Mouse (Mus musculus): Measurements from ENCODE around the gene Prg2. TPM values are rescaled to one million over a fixed set of nuclear protein-coding genes. Genes with fewer than 3 reads are reported as not detected.

Gene Prg2
- polyA plus RNA-seq, 1 experiment from 2014 or later: 0.16 TPM

DNA sequence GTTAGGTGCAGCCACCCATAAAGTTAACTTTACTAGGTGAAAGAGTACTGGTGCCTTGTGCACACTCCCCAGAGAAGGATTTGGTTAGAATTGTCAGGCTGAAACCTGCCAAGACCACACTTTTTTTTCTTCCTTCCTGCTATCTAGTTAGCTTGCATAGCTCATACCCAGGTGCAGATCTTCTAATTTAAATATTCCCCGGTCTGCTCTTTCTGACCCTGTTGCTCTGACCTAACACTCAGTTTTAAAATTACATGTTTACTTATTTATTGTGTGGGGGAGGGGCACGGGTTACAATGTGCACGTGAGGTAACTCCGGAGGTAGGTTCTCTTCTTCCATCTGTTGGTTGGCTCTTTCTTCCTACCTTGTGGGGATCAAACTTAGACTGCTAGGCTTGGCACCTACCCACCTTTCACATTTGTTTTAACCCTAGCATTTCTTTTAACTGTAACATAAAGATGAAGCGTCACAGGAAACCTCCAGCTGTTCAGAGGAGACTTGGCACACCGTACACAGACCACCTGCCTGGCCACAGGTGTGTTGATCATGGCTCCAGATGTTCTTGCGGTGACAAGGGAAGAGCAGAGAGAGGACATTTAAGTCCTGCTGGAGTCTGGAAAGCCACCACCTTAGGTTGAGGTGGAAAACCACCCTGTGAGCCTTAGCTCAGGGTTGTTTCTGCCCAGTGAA is 16.0 kb upstream of the Prg2 start:
- Histone ChIP-seq H3K9ac (ENCODE audit: low read length) (no peak overlapping the region), H3K4me3 (ENCODE audit: low read depth, low read length) (no peak overlapping the region), H3K27ac (replicated peaks) (no peak overlapping the region), H3K27me3 (ENCODE audit: control insufficient read depth, insufficient read depth, low read length) (no peaks in the 10 kb centered on the region), H3K4me1 (replicated peaks; ENCODE audit: control insufficient read depth, insufficient read depth) (no peaks in the 10 kb centered on the region), H3K36me3 (ENCODE audit: control insufficient read depth, insufficient read depth, low read length) (no peaks in the 10 kb centered on the region), H3K9me3 (ENCODE audit: control insufficient read depth, low read length) (no peaks in the 10 kb centered on the region), H3K4me2 (replicated peaks; ENCODE audit: low read depth) (no peak overlapping the region)
- ATAC-seq (ENCODE audit: low FRiP score, low TSS enrichment) (no peak), DNase-seq (ENCODE audit: low spot score) (no peak)
- 86% methylated on average over 7 of the region's 7 CpGs for WGBS
- no peak for TF ChIP-seq CTCF (IDR thresholded peaks at IDR 0.05; ENCODE audit: low read depth)
- TF ChIP-seq EP300 (optimal IDR thresholded peaks at IDR 0.05): no peak

DNA sequence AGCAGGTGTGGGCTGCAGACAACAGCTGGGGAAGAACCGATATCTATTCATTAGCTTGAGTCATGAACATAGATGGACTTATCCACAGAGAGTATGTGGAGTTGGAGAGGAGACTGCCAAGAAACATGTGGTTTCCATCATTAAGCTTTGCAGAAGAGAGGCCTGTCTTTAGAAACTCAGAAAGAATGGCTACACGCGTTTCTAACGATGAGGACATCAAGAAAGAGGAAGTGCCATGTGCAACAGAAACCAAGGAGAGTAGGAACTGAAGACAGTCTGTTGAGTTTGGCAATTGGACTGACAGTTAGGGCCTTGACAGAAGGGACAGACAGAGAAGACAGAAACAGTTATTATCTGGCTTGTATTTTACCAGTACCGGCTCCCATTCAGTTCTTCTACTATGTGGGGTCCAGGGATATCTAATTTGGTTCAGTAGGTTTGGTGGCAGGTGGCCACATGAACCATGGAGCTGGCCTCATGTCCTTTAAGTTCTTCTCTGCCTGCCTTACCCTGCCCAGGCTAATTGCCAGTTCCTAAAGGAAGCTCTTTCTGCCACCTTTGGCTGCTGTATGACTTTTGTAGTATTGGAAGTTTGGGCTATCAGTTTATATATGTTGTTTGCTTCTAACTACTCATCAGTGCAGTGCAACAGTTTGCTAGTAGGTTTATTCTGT is 12.8 kb upstream of the Prg2 start:
- Histone ChIP-seq H3K4me1 (replicated peaks; ENCODE audit: control insufficient read depth, insufficient read depth) (no peaks in the 10 kb centered on the region), H3K9ac (ENCODE audit: low read length) (no peak overlapping the region), H3K4me3 (ENCODE audit: low read depth, low read length) (no peak overlapping the region), H3K4me2 (replicated peaks; ENCODE audit: low read depth) (no peak overlapping the region), H3K36me3 (ENCODE audit: control insufficient read depth, insufficient read depth, low read length) (no peaks in the 10 kb centered on the region), H3K9me3 (ENCODE audit: control insufficient read depth, low read length) (no peaks in the 10 kb centered on the region), H3K27me3 (ENCODE audit: control insufficient read depth, insufficient read depth, low read length) (no peaks in the 10 kb centered on the region), H3K27ac (replicated peaks) (no peak overlapping the region)
- ATAC-seq (ENCODE audit: low FRiP score, low TSS enrichment): no peak
- WGBS: 72% methylated on average over 5 of the region's 5 CpGs
- no peak for DNase-seq (ENCODE audit: low spot score)
- TF ChIP-seq CTCF (IDR thresholded peaks at IDR 0.05; ENCODE audit: low read depth) (no peak), EP300 (optimal IDR thresholded peaks at IDR 0.05) (no peak)

DNA sequence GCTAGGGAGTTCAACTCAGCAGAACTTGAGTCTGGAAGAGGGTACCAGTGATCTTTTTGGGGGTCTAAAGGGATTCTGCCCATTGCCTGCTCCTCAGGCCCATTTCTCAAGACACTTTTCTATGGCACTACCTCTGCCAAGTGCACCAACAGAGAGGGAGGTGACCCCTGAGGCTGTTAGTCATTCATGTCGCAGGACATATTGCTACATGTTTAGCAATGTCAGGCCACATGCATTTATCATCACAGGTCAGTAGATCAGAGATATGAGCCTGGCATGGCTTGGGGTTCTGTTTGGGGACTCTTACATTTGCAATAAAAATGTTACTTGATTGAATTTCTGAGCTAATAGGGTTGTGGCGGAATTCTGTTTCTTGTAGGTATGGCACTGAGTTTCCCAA is 4.7 kb upstream of the Prg2 start:
- no peaks in the 10 kb centered on the region for H3K9me3 ChIP-seq (ENCODE audit: control insufficient read depth, low read length)
- ATAC-seq (ENCODE audit: low FRiP score, low TSS enrichment) (no peak), DNase-seq (ENCODE audit: low spot score) (no peak)
- TF ChIP-seq EP300 (optimal IDR thresholded peaks at IDR 0.05): no peak
- TF ChIP-seq CTCF (IDR thresholded peaks at IDR 0.05; ENCODE audit: low read depth): no peak
- no peak overlapping the region for H3K4me2 ChIP-seq (replicated peaks; ENCODE audit: low read depth)
- H3K36me3 ChIP-seq (ENCODE audit: control insufficient read depth, insufficient read depth, low read length): no peaks in the 10 kb centered on the region
- no peak overlapping the region for H3K4me3 ChIP-seq (ENCODE audit: low read depth, low read length)
- WGBS: 79% methylated on average over 2 of the region's 2 CpGs
- H3K27me3 ChIP-seq (ENCODE audit: control insufficient read depth, insufficient read depth, low read length): no peaks in the 10 kb centered on the region
- no peak overlapping the region for H3K27ac ChIP-seq (replicated peaks)
- no peak overlapping the region for H3K9ac ChIP-seq (ENCODE audit: low read length)
- H3K4me1 ChIP-seq (replicated peaks; ENCODE audit: control insufficient read depth, insufficient read depth): no peaks in the 10 kb centered on the region

DNA sequence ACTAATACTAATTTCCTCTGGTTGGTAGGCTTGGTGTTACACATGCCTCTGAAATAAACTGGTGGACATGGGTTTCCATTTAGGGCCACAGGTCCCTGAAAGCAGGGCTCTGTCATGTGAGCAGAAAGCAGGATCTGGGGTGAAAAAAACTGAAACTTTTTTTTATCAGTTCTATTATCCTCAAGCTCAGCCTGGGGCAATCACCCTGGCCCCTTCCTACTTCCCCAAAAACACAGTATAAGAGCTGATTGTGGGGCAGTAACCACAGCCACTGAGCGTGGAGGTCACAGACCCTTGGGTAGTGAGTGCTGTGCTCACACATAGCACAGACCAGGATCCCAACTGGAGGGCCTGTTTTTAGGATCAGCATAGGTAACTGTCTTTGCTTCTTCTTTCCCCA is 7.7 kb downstream of the Prg2 start, which contains the start of gene Prg3:
Prg3 (plus strand) TSS at position 286 of the 400 bp plus-strand sequence.
- DNase-seq (ENCODE audit: low spot score) (no peak), ATAC-seq (ENCODE audit: low FRiP score, low TSS enrichment) (no peak)
- H3K4me1 ChIP-seq (replicated peaks; ENCODE audit: control insufficient read depth, insufficient read depth): no peaks in the 10 kb centered on the region

DNA sequence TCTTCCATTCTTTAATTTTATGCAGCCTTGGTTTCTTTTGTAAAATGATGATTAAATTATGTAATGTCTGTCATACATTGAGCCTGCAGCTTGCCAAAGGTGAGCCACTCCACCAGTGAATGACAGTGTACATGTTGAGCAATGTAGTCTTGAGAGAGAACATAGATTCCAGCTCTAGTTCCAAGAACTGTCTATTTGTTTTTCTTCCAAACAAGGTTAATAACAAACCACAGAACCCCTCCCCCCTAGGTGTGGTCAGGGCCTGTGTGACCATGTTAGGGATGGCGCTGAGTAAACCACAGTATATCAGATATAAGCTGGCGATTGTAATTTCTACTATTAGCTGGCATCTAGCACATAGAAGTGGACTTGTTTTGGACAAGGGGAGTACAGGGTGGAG is 16.1 kb downstream of the Prg2 start:
- no peak overlapping the region for H3K4me3 ChIP-seq (ENCODE audit: low read depth, low read length)
- ATAC-seq (ENCODE audit: low FRiP score, low TSS enrichment): peak; percentile 51; the same call in 1 of the 2 replicates
- H3K9me3 ChIP-seq (ENCODE audit: control insufficient read depth, low read length): no peaks in the 10 kb centered on the region
- H3K4me1 ChIP-seq (replicated peaks; ENCODE audit: control insufficient read depth, insufficient read depth): no peaks in the 10 kb centered on the region
- H3K36me3 ChIP-seq (ENCODE audit: control insufficient read depth, insufficient read depth, low read length): no peaks in the 10 kb centered on the region
- WGBS: 78% methylated on average over 2 of the region's 2 CpGs
- H3K27ac ChIP-seq (replicated peaks): no peak overlapping the region
- no peak for TF ChIP-seq EP300 (optimal IDR thresholded peaks at IDR 0.05)
- TF ChIP-seq CTCF (IDR thresholded peaks at IDR 0.05; ENCODE audit: low read depth): no peak
- no peak overlapping the region for H3K4me2 ChIP-seq (replicated peaks; ENCODE audit: low read depth)
- H3K9ac ChIP-seq (ENCODE audit: low read length): no peak overlapping the region
- DNase-seq (ENCODE audit: low spot score): no peak
- no peaks in the 10 kb centered on the region for H3K27me3 ChIP-seq (ENCODE audit: control insufficient read depth, insufficient read depth, low read length)

More for the DNA sequence above, 7.7 kb downstream of the Prg2 start, which contains the start of gene Prg3:
- H3K36me3 ChIP-seq (ENCODE audit: control insufficient read depth, insufficient read depth, low read length): no peaks in the 10 kb centered on the region
- H3K4me2 ChIP-seq (replicated peaks; ENCODE audit: low read depth): no peak within 1 kb of the TSS
- TF ChIP-seq EP300 (optimal IDR thresholded peaks at IDR 0.05) (no peak), CTCF (IDR thresholded peaks at IDR 0.05; ENCODE audit: low read depth) (no peak)
- H3K27ac ChIP-seq (replicated peaks): no peak within 1 kb of the TSS
- 88% methylated on average over 1 of the region's 1 CpGs for WGBS
- no peak within 1 kb of the TSS for H3K9ac ChIP-seq (ENCODE audit: low read length)
- no peak within 1 kb of the TSS for H3K4me3 ChIP-seq (ENCODE audit: low read depth, low read length)
- no peaks in the 10 kb centered on the region for H3K27me3 ChIP-seq (ENCODE audit: control insufficient read depth, insufficient read depth, low read length)
- no peaks in the 10 kb centered on the region for H3K9me3 ChIP-seq (ENCODE audit: control insufficient read depth, low read length)

All from stomach, postnatal 0 days (tissue).